20 mouse cellular contexts compared by ENCODE assay signal in the genomic region with DNA sequence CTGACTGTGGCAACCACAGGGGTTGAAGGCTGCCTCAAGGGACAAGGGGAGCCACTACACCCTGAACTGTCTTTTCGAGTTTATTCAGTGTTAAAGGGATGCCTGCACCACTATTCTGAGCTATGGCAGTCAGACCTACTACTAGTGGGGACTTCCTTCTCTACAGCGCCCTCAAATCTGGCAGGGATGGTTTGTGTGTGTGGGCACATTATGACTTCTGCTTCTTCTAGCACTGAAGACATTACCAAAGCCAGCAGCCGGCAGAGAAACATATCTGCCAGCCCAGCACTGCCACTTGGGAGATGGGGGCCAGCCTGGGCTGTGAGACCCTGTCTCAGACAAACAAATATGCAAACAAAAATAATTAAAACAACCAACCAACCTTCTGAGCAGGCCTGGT. TPM values are rescaled to one million over a fixed set of nuclear protein-coding genes. Genes with fewer than 3 reads are reported as not detected.
"Had no signal": no experiment of that assay in that cellular context is flagged by ENCODE, and none has a peak within 500 bp of the region (broad histone marks: within the 10 kb centered on the region; RNA-seq: fewer than 3 reads in every experiment).

No protein-coding gene starts in this region.

- DNase-seq: liver, postnatal 0 days; lung, adult 2 months; lung, postnatal 14 days; lung, postnatal 36 days; right cerebral cortex, postnatal 14 days; thymus, adult 2 months; thymus, postnatal 25 days; thymus, postnatal 4 days had no signal

- ATAC-seq: liver, postnatal 0 days; lung, postnatal 0 days; midbrain, embryonic 13.5 days; midbrain, embryonic 15.5 days had no signal

- H3K4me3 ChIP-seq: lung, embryonic 15.5 days; megakaryocyte, embryonic 14.5 days; midbrain, embryonic 13.5 days; midbrain, embryonic 15.5 days; neural tube, embryonic 12.5 days; stomach, embryonic 15.5 days had no signal

- H3K27ac ChIP-seq: lung, embryonic 15.5 days; macrophage; midbrain, embryonic 13.5 days; midbrain, embryonic 15.5 days; neural tube, embryonic 12.5 days; stomach, embryonic 15.5 days; stomach, postnatal 0 days had no signal

RNA-seq across cellular contexts. Expression of gene Papolb, which starts 25.7 kb away (rescaled TPM):
- total RNA-seq: megakaryocyte progenitor cell, adult 5-6 weeks; monocyte, adult 5-6 weeks; neutrophil, adult 5-6 weeks had no signal

RNA-seq across cellular contexts. Expression of gene Radil, which starts 46.7 kb away (rescaled TPM):
- total RNA-seq: megakaryocyte progenitor cell, adult 5-6 weeks; monocyte, adult 5-6 weeks; neutrophil, adult 5-6 weeks had no signal
